Mouse (Mus musculus): ENCODE results near the gene Dirc2. TPM values are rescaled to one million over a fixed set of nuclear protein-coding genes. Genes with fewer than 3 reads are reported as not detected.
A peak's percentile ranks its signal among the peaks of the same experiment; 100 is the strongest.

The Dirc2 gene
- total RNA-seq (2021): 10 to 100 TPM; 67.2 to 68.0 TPM

GRCm38 (mm10) chr16:35768785-35769642 is at the start of gene Dirc2:
Gene Dirc2 (minus strand): TSS chr16:35769356.
- peak; percentile 80 to 82 for DNase-seq

GRCm38 (mm10) chr16:35817255-35818089 is 48.3 kb upstream of the Dirc2 start:
- peak; percentile 80 to 85 for DNase-seq

DNA sequence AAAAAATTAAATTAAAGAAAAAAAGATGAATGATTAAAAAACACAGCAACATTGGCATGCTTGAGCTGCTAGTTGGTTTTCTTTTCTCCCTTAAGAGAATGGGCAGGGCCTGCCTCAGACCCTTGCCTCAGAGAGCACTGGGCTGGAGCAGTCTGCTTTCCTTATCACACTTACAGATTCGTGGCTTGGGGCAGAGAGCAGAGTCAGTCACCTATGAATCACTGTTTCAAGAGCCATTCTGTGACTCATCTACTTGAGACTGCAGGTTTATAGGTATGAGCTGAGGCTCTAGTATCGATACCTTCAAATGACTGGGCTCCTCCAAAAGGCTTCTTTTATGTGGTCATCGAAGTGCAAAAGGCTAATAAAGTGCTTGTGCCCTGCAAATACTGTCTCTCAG is 44.0 kb upstream of the Dirc2 start:
- no peak for DNase-seq

DNA sequence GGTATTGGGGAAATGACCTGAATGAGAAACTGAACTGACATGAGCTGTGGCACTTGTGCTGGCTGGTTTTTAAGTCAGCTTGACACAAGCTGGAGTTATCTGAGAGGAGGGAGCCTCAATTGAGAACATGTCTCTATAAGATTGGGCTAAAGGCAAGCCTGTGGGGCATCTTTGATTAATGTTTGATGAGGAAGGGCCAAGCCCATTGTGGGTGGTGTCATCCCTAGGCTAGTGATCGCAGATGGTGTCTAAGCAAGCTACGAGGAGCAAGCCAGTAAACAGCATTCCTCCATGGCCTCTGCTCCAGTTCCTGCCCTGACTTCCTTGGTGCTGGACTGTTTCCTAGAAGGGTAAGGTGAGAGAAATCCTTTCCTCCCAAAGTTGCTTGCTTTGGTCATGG is 39.7 kb upstream of the Dirc2 start:
- no peak for DNase-seq

DNA sequence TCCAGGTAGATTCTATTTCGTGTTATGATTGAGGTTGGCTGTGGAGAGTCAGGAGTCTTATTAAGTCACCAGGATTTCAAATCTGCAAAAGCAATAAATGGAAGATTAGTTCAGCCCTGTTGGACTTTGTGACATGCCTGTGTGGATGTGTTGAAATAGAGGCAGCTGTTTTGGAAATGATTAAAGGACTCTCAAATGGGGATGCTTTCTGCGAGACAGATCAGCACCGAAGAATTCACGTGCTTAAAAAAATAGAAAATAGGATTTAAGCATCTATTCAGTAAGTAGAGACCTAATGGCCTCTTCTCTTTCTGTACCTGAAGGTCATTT is 38.5 kb upstream of the Dirc2 start:
- DNase-seq: no peak

GRCm38 (mm10) chr16:35806973-35807662 is 38.0 kb upstream of the Dirc2 start:
- no peak for DNase-seq

DNA sequence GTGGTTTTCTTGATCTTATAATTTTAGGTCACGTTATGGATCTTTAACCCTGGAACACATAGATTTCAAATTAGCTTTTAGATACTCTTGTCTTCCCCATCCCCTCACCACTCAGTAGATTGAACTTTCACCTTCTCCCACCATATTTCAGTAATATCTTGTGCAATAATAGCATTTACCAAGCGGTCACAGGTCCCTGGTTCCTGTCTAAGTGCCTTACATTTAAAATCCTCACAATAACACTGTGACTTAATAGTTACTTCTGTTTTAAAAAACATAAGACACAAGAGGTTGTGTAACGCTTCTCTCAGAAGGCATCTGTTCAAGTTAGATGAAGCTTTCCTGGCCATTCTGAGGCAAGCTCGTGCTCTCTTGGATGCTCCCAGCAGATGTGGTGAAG is 34.6 kb upstream of the Dirc2 start:
- no peak for DNase-seq

DNA sequence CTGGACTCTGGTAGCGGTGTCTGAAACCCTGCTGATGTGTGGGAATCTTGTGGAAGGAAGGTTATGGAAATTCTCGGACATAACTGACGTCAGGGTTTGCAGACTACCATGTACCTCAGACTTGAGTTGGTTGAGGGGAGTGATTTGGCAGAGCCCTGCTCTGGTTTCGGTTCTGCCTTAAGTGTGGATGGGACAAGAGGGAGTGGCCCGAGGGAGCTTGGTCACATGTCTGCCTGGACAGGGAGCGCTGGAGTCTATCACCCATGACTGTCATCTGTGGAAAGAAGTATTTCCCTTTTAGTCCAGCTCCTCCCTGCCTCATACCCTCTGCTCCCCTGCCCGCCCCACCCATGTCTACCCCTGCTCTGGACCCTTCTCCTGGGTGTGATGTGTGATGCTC is 33.0 kb upstream of the Dirc2 start:
- no peak for DNase-seq

- DNase-seq: no peak
These were observed 22.9 kb upstream of the Dirc2 start for GRCm38 (mm10) chr16:35791962-35792521.

GRCm38 (mm10) chr16:35788330-35788729 is 19.2 kb upstream of the Dirc2 start:
- DNase-seq: no peak

GRCm38 (mm10) chr16:35787568-35788189 is 18.5 kb upstream of the Dirc2 start:
- DNase-seq: no peak

- no peak for DNase-seq
These were observed 18.0 kb upstream of the Dirc2 start for GRCm38 (mm10) chr16:35787163-35787562.

DNA sequence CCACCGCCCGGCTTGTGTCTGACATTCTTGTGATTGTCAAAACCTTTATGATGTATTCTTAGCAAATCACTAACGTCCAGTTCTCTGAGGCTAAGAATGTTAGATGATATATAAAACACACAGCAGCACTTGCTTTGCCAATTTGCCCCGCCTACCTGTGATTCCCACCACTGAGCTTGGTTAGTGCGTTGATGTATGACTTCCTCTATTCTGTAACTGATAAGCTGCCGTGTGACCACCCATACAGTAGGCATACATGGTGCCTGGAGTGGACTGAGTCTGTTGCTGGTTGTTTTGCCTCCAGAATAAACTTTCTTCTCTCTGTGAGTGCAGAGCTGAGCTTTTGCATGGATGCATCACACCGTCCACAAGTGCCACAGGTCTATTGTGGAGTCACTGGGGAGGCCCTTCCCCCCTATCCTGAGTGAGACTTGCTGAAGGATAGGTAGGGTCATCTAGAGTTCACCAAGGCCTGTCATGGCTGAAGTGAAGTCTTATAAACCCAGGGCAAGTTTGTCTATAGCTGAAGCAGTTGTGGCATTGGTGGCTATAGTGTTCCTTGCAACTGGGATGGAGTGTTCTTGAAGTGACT is 15.1 kb upstream of the Dirc2 start:
- no peak for DNase-seq

DNA sequence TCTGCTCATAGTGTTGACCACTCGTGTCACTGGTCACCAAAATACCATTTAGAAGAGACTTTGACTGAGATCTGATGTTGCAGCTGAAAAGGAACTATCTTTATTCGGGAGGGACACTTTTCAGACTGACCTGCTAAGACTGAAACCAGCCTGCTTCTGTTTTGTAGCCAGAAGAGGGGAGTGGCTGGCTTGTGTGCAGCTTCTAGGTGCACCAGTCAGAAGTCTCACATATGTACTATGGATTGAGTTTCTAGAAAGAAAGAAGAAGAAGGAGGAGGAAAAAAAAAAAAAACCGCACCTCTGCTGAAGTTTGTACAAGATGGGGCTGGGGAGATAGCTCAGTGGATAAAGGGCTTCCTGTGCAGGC is 14.0 kb upstream of the Dirc2 start:
- no peak for DNase-seq

GRCm38 (mm10) chr16:35782451-35783206 is 13.5 kb upstream of the Dirc2 start:
- no peak for DNase-seq

GRCm38 (mm10) chr16:35781651-35782050 is 12.5 kb upstream of the Dirc2 start:
- no peak for DNase-seq

- no peak for DNase-seq
These were observed 11.9 kb upstream of the Dirc2 start for GRCm38 (mm10) chr16:35781096-35781495.

- no peak for DNase-seq
These were observed 10.5 kb upstream of the Dirc2 start for GRCm38 (mm10) chr16:35779681-35780080.

GRCm38 (mm10) chr16:35777768-35778167 is 8.6 kb upstream of the Dirc2 start:
- no peak for DNase-seq

- no peak for DNase-seq
These were observed 7.6 kb upstream of the Dirc2 start for GRCm38 (mm10) chr16:35776737-35777136.

DNA sequence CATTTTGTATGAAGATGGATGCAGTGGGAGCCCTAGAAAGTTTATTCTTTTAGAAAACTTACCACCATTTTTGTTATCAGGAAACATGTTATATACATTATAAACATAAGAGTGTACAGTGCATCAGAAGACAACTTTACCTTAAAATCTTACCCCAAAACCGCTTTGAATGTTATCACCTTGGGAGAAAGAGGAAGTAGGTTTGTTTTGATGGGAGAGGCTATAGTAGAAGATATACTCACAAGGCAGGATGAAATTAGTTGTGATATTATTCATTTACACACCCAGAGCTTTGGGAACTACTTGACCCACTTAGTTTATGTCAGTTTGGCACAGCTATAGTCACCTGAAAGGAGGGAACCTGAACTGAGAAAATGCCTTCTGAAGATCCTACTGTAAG is 6.7 kb upstream of the Dirc2 start:
- DNase-seq: no peak

Data from layer of hippocampus, postnatal 36 days (tissue).